Mouse (Mus musculus) embryo, embryonic 10 days (tissue): ENCODE data around the gene Rundc1.
"Not testable (repeated sequence)": the region's sequence is repeated elsewhere in the genome, so short reads cannot be mapped to it uniquely, and the experiment has no call there.

Experiments used
- DNase-seq: peaks from one replicate; pipeline ENCODE4 v3.0.0-alpha.2; 2015; ENCODE audit warnings: low spot score

The Rundc1 gene

DNA sequence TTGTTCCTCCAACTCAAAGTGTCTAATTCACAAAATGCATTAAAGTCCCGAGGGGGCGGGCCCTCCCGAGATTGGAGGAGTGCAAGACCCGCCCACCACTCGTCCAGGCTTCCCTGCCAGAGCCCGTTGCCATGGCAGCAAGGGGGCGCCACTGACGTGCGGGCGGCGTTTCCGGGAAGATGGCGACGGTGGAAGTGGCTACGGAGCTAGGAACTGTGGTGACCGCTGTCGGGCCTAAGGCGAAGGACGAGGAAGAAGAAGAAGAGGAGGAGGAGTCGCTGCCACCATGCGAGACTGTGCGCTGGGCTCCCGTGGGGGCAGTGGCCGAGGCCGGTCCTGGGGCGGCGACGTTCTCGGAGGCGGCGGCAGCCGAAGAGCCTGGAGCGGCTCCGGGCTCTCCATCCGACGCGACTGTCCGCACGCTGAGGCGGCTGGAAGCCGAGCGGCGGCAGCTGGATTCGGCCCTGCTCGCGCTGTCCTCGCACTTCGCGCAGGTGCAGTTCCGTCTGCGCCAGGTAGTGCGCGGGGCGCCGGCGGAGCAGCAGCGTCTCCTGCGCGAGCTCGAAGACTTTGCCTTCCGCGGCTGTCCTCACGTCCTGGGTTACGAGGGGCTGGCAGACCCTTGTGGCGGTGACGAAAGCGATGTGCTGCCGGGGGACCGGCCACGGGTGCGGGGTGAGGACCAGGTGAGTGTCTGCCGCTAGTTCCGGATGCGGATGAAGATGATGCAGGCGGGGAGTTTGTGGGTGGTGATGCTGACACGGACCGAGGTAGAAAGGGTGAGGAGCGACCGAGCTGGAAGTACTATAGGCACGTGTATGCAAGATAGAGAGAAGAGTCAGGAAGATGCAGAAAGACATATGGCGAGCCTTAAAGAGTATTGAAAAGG lies at the start of gene Rundc1, which contains the start of gene Ptges3l:
Gene Rundc1, plus strand, starts transcription at position 161 of the 889 bp plus-strand sequence.
Gene Ptges3l, minus strand, starts transcription at position 409 of the 889 bp plus-strand sequence.
- DNase-seq, result peak; percentile 99

DNA sequence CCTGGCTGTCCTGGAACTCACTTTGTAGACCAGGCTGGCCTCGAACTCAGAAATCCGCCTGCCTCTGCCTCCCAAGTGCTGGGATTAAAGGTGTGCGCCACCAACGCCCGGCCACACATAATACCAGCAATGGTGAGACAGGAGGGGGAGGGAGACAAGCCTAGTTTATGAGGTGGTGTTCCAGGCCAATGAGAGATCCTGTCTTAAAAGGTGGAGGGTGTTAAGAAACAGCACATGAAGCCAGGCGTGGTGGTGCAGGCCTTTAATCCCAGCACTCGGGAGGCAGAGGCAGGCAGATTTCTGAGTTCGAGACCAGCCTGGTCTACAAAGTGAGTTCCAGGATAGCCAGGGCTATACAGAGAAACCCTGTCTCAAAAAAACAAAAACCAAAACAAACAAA lies 46.7 kb upstream of the Rundc1 start:
- DNase-seq, result not testable (repeated sequence)

DNA sequence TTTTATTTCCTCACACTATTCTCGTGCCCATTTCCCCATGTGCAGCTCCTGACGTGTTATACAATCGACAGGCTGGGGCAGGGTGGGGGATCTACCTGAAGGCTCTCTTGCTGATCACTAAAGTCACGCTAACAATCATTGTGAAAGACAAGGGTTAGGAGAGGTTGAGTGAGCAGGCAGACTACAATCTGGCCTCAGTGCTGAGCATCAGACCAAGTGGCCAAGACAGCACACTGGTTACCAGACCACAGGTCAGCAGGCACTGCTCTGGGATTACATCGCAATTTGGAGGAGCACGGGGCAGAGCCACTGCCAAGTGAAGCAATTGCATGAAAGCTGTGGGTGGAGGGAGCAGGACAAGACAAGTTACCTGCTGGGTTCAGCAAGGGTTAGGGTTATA lies 46.0 kb upstream of the Rundc1 start:
- no peak for DNase-seq

DNA sequence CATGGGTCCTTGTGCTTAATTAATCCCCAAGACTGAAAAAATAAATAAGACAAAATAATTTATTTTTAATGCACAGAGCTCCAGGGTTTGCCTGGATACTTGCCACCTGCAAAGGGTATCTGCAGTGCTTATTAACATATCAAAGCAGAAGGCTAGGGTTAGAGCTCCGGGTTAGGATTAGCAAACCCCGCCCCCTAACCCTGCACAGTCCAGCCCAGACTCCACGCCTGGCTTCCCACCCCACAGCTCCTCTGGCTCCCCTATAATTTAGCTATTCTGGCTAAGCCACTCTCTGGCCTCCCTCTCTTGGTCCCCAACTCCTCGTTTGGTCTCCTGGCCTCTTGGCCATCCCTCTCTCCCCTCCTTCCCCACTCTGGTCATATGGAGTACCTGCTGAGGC lies 43.1 kb upstream of the Rundc1 start:
- DNase-seq, result no peak

DNA sequence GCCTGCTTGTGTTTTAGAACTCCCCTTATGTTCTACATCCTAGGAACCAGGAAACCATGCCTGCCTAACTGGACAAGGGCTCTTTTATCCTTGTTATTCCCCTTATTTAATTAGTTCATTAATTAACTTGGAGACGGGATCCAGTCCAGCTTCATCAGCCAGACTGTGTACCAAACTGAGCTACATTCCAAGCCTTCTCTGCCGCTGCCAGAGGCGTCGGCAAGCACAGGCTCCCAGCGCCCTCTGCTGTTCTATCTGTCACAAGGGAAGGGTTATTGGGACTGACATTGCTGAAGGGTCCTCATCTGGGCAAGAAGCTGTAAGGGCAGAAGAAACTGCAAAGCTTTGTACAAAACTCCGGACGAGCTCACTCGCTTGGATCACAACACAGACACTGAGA lies 29.8 kb upstream of the Rundc1 start:
- DNase-seq, result peak; percentile 90

DNA sequence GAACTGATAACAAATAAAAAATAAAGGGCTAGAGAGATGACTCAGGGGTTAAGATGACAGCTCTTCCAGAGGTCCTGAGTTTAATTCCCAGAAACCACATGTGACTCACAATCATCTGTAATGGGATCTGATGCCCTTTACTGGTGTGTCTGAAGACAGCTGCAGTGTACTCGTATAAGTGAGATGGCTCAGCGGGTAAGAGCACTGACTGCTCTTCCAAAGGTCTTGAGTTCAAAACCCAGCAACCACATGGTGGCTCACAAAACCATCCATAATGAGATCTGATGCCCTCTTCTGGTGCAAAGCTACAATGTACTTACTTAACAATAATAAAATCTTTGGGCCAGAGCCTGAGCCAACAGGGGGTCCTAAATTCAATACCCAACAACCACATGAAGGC lies 9.6 kb upstream of the Rundc1 start:
- peak; percentile 13 for DNase-seq

DNA sequence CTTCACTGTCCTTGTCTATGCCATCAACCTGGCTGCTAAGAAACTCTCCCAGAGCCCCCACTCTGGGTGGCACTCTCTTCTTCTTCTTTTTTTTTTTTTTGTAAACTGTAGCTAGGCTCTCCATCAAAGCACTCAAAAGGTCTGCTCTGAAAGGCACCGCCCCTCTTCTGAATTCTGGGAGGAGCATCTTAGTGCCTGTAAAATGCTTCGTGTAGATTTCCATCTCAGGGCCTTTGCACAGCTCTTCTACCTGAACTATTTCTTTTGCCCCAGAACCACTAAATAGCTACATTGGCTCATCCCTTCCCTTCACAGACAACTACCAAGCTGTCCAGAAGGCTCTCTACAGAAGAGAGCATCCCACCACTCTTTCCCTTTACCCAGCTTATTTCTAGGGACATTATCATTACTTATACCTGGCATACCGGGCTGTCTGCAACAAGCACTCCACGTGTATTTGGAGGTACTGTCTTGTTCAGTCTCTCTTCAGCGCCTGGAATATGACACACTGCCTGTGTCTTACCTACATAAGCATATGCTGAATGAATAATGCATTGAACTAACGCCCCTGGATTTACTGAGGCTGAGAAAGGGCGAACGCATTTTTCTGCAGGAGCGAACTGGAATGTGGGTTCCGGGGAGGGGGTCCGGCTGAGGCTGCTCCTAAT lies 8.3 kb upstream of the Rundc1 start:
- DNase-seq, result peak; percentile 24

DNA sequence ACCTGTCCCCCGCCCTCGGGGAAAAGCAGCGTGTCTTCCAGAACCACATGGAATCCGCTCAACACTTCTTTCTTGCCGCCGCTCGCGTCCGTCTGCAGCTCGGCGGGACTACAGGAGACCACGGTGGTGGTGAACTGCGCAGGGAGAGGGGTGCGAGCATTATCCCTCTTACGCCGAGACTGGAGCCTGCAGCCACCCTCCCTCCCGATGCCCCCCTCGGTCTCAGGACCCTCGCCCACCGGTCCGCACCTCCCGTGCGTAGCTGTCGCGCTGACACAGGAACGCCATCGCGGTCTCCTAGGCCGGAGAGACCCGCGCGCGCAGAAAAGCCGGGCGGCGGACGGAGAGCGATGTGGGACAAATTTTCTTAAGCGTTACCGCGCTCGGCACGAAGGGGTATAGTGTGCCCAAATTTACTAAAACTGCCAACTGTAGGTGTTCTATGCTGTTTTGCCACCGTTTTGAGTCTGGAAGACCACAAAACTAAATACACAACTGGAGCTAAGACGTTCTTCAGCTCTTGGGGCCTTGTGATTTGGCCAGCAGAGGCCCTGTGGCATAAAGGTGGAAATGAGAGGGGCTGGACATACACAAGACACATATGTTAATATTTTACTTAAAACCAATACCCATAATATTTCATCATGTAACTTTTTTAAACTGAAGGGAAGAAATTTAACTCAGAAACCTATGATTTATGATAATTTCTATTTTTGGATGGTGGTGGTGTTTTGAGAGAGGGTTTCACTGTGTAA lies 7.6 kb upstream of the Rundc1 start, which contains the start of gene Aarsd1:
Gene Aarsd1, minus strand, starts transcription at position 515 of the 755 bp plus-strand sequence.
- DNase-seq, result peak; percentile 89

DNA sequence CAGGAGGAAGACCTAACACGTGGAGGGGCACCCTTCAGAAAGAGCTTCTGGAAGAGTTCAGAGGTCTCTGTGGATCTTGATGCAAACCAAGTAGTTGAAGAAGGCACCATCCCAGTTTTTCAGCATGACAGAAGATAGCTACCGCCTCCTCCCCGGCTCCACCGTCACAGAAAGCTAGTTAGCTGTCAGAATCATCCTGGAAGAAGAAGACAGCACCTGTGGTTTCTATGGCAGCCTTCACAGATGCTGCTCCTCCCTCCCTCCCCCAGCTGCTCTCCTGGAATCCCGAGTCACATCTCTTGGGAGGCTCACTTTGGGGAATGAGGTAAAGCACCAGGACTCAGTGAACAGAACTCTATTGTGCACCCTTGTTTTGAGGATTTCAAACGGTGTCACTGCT lies 5.9 kb upstream of the Rundc1 start:
- no peak for DNase-seq

DNA sequence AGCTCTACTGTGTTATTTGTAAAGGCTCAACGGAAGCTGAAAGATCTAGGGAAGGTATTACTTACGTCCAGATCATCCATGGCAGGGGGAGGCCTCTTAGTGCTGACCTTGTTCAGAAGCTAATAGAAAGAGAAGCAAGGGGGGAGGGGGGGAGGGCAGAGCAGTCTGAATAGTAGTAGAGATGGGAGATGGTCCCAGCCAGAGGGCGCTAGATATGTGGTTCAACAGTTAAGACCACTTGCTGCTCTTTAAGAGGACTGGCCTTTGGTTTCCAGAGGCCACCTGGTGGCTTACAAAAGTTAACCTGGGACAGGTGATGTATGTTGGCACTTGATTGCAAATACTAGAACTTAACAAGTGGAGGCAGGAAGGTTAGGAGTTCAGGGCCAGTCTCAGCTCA lies 5.3 kb upstream of the Rundc1 start:
- peak; percentile 36 for DNase-seq

DNA sequence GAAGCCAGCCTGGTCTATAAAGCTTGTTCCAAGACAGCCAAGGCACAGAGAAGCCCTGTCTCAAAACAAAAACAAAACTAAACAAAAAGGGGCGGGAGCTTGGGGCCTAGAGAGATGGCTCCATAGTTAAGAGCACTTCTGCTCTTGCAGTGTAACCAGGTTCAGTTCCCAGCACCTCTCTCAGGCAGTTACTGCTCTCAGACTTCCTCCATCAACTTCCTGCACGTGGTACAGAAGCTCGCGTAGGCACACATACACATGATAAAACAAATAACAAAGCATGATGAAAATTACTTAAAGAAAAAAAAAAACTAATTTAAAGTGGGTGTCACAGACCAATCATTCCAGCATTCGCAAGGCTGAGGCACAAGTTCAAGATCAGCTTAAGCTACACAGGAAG lies 4.7 kb upstream of the Rundc1 start:
- DNase-seq, result no peak

DNA sequence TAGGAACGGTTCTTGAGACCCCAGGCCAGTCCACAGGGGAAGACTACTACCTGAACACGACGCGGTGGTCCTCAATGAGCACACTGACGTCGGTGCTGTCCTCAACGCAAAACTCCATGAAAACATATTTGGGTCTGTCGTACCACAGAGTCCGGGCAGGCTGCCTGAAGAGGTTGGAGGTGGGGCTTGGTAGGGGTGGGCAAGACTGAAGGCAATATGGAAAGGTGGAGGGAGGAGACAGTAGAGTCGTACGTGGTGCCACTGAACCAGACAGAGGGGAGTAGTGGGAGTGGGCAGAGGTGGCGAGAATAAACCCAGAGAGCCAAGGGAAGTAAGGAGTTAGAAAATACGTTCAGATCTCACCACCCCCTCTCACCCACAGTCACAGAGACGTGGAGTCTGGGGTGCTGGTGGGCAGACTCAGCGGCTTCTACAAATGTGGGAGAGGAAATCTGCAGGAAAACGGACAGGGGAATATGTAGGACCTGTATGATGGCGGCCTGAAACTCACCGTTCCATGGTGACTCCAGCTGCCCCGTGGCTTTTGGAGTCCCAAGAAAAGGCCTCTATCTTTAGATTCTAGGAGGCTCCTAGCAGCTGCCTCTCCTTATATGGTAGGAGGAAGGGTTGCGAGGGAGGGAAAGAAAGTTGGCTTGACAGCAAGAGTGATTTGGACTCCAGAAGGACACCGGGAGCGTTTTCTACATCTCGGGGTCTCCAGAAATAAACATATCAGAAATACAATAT lies 607 bp upstream of the Rundc1 start, which contains the start of gene Gm27029:
Gene Gm27029, minus strand, starts transcription at position 692 of the 747 bp plus-strand sequence.
- DNase-seq, result peak; percentile 67

DNA sequence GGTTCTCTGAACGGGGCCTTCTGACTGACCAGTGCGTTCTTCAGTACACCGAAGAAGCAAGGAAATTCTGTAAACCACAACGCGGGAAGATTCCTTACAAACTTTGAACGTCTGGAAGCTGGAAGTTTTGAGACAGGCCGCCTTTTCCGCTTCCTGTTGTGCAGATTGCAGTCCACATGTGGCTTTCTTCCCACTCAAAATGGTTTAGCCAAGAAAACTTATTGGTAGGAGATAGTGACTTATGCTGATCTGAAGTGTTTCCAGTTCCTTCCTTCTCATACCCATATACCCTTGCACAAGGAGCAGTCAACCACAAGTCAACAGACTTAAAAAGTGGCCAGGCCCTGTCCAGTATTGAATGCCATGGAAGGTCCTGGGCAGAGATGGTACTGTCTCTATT lies 1.3 kb downstream of the Rundc1 start:
- no peak for DNase-seq

DNA sequence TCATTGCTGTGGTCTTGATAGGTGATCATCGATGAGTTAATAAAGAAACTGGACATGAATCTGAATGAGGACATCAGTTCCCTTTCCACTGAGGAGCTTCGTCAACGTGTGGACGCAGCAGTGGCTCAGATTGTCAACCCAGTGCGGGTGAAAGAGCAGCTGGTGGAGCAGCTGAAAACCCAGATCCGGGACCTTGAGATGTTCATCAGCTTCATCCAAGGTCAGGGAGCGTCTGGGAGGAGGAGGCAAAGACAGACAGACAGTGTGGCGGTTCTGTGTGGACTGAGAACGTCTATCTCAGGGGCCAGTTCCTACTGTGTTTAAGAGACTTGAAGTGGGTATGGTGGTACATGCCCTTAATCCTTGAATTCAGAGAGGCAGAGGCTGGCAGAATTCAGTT lies 6.4 kb downstream of the Rundc1 start:
- no peak for DNase-seq

DNA sequence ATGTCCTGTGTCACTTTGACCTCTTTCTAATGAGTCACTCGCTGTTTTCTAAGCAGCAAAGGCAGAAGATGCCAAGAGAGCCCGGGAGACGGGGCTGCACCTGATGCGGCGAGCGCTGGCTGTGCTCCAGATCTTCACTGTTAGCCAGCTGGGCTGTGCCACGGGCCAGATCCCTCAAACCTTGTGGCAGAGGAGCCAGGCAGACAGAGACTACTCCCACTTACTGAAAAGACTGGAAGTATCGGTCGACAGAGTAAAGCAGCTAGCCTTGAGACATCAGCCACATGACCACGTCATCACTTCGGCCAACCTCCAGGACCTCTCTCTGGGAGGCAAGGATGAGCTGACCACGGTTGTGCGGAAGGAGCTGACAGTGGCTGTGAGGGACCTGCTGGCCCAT lies 8.5 kb downstream of the Rundc1 start:
- DNase-seq, result no peak

DNA sequence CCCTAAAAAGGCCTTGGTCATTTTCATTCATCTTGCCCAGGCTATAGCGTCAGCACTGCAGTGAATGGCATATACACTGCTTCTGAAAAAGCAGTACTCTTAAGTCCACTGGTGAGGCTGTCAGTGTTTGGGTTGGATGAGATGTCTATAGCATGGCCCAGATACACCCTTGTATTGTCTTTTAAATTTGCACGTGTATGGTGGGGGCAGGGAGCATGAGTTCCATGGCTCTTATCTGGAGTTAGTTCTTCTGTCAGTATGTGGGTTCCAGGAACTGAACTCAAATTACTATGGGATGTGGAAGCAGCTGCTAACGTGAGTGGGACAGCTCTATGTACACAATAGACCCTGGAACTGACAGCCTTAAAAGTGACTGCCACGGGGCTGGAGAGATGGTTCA lies 10.9 kb downstream of the Rundc1 start:
- DNase-seq, result no peak

DNA sequence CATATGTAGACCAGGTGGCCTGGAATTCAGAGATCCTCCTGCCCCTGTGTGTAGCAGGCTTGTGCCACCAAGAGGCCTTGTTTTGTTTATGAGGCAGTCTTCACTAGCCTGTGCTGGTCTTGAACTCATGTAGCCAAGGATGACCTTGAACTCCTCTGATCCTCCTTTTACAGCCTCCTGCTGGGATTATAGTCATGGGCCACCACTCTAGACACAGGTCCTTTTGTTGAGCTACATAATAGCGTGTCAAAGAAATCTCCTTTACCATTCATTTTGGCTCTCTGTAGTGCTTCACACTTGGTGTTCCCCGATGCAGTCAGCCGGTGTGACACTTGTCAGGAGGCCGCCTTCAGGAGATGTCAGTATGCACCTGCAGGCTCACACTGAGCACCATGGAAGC lies 12.0 kb downstream of the Rundc1 start:
- no peak for DNase-seq

DNA sequence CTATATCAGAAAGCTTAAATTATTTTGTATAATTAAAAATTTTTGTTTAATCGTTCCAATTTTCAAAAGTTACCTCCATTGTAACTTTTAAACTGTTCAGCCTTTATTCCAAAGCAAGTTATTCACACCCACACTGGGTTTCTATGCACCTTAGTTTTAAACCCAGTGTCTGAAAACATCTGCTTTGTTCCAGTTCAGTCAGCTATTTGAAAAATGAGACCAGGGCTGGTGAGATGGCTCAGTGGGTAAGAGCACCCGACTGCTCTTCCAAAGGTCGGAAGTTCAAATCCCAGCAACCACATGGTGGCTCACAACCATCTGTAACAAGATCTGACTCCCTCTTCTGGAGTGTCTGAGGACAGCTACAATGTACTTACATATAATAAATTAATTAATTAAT lies 13.1 kb downstream of the Rundc1 start:
- DNase-seq, result not testable (repeated sequence)

DNA sequence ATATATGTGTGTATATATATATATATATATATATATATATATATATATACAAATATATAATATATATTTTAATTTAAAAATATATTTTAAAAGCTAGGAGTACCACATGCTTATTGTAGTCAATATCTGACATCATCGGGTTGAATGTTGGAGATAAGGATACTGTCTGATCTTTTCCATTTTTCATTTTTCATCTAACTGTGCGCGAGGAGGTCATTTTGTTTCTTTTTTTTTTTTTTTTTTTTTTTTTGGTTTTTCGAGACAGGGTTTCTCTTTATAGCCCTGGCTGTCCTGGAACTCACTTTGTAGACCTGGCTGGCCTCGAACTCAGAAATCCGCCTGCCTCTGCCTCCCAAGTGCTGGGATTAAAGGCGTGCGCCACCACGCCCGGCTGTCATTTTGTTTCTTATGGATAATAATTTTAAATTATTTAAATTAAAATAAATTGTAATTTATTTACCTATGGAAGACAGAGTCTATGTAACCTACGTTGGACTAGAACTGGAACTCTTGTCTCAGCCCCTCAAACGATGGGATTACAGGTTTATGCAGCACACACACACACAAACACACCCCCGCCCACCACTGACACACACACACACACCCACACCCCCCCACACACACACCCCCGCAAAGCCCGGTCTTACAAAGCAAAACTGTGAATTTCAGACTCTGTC lies 16.7 kb downstream of the Rundc1 start:
- DNase-seq, result not testable (repeated sequence)

DNA sequence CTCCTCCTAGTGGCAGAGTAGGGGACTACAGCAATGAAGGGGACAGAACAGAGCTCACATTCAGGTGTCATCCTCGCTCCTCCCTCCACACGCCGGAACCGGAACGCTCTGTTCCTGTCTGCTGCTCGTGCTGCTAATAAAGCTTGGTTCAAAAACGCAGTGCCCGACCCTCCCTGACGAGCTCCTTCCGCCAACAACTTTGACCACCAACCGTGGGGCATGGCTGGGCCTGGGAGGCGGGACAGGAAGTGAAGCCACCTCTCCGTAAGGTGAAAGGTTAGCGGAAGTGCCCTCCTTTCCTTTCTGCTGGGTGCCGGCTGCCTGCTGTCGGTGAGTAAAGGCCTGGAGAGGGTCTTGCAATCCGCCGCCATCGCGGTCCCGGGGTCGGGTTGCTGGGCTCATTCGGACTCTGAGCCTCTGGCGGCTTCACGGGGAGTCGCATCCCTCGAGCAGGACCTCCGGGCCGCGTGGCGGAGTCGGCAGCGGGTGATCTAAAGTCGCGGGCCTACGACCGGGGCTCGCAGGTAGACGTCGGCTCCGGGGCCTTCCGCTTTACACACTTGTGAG lies 17.3 kb downstream of the Rundc1 start, which contains the start of gene Rpl27:
Gene Rpl27, plus strand, starts transcription at position 172 of the 567 bp plus-strand sequence.
- DNase-seq, result peak; percentile 100

DNA sequence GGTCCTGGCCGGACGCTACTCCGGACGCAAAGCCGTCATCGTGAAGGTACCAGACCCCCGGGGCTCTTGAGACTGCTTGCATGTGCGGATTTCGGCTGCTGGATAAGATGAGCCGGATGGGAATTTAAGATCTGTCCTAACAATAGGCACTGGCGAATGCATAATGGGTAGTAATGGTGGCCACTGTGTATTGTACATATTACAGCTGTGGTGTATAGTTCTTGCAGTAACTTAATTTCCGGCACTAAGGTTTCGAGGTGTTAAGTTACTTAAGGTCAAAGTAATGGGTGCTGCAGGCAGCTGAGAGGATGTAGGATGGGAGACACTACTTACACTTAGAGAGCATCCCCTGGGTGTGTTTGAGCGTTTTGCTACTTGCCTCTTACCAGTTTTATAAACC lies 17.9 kb downstream of the Rundc1 start:
- peak; percentile 19 for DNase-seq
